Comparison of ENCODE assay signal across 8 mouse cellular contexts in the genomic region with DNA sequence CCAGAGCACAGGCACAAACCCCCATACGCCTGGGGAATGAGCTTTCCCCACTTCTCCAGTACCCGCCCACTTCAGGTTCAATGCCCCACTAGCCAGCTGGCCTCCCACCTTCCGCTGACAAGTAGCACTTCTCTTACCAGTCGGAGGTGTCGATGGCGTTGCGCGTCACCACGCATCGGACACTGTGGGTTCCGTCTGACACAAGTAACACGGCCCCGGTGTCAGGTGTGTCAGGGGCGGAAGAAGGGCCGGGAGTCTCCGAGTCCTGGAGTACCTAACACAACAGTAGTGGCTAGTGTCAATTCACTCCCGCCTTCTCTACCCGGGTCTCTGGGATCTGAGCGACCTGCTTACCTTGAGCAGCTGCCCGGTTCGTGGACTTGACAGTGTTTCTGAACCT. TPM values are rescaled to one million over a fixed set of nuclear protein-coding genes. Genes with fewer than 3 reads are reported as not detected.
DNase-seq lines count a peak whose midpoint lies in the region; ATAC-seq lines count a peak whose summit lies in the region.

No protein-coding gene starts in this region.

- H3K4me2 ChIP-seq in kidney, embryonic 14.5 days (replicated peaks; ENCODE audit: low read depth, low read length), result peak overlapping the region; percentile 82
- H3K4me2 ChIP-seq in forebrain, embryonic 11.5 days (ENCODE audit: low read depth, low read length, severe bottlenecking), result peak overlapping the region; percentile 93
- peak overlapping the region; percentile 93 for H3K4me2 ChIP-seq in lung, embryonic 16.5 days (ENCODE audit: low read depth, low read length)

- no peaks in the 10 kb centered on the region for H3K9me3 ChIP-seq in kidney, embryonic 14.5 days (ENCODE audit: control insufficient read depth, low read length)
- H3K9me3 ChIP-seq in forebrain, embryonic 11.5 days (ENCODE audit: control insufficient read depth, low read length), result no peaks in the 10 kb centered on the region
- no peaks in the 10 kb centered on the region for H3K9me3 ChIP-seq in lung, embryonic 16.5 days (ENCODE audit: control insufficient read depth, low read length)

- WGBS in kidney, embryonic 14.5 days, result 0% methylated on average over 21 of the region's 21 CpGs
- under 1% methylated on average over 21 of the region's 21 CpGs for WGBS in forebrain, embryonic 11.5 days
- WGBS in lung, embryonic 16.5 days, result under 1% methylated on average over 21 of the region's 21 CpGs

- DNase-seq in kidney, adult 18-20 months, result no peak
- peak; percentile 60 for DNase-seq in MN1 (ENCODE audit: low spot score)
- peak; percentile 78 for DNase-seq in forebrain, embryonic 11.5 days (ENCODE audit: low spot score)
- DNase-seq in kidney, postnatal 10 days, result peak; percentile 71
- DNase-seq in right cerebral cortex, adult 2 months (ENCODE audit: low spot score in 2 of 2), result peak; percentile 67 to 76
- DNase-seq in cerebellum, adult 9-10 months, result no peak

- H3K4me1 ChIP-seq in kidney, embryonic 14.5 days (ENCODE audit: control insufficient read depth, insufficient read depth, low read length), result peaks cover 15% of the 10 kb centered on the region
- peaks cover 8% of the 10 kb centered on the region for H3K4me1 ChIP-seq in forebrain, embryonic 11.5 days (replicated peaks; ENCODE audit: control insufficient read depth, insufficient read depth, low read length)
- H3K4me1 ChIP-seq in lung, embryonic 16.5 days (replicated peaks; ENCODE audit: control insufficient read depth, insufficient read depth, low read length), result peaks cover 15% of the 10 kb centered on the region

- peak overlapping the region; percentile 63 for H3K9ac ChIP-seq in kidney, embryonic 14.5 days (ENCODE audit: low read depth, low read length)
- peak overlapping the region; percentile 70 for H3K9ac ChIP-seq in forebrain, embryonic 11.5 days (ENCODE audit: low read length)
- peak overlapping the region; percentile 77 for H3K9ac ChIP-seq in lung, embryonic 16.5 days (ENCODE audit: low read length)

- peak; percentile 58 for ATAC-seq in kidney, embryonic 14.5 days (ENCODE audit: low FRiP score, low TSS enrichment)
- no peak; the same call in 1 of the 2 replicates for ATAC-seq in forebrain, embryonic 11.5 days (replicated peaks; ENCODE audit: low FRiP score)
- ATAC-seq in lung, embryonic 16.5 days (ENCODE audit: low read depth), result peak; percentile 62

- H3K36me3 ChIP-seq in kidney, embryonic 14.5 days (ENCODE audit: control insufficient read depth, insufficient read depth, low read length), result peaks cover 42% of the 10 kb centered on the region
- peaks cover 6% of the 10 kb centered on the region; the same call in 1 of the 2 replicates for H3K36me3 ChIP-seq in forebrain, embryonic 11.5 days (ENCODE audit: control insufficient read depth, insufficient read depth, low read length)
- peaks cover 11% of the 10 kb centered on the region for H3K36me3 ChIP-seq in lung, embryonic 16.5 days (ENCODE audit: control insufficient read depth, insufficient read depth, low read length)

- H3K27me3 ChIP-seq in kidney, embryonic 14.5 days (ENCODE audit: control insufficient read depth, insufficient read depth, low read length), result no peaks in the 10 kb centered on the region
- H3K27me3 ChIP-seq in forebrain, embryonic 11.5 days (ENCODE audit: control insufficient read depth, insufficient read depth, low read length), result no peaks in the 10 kb centered on the region
- H3K27me3 ChIP-seq in lung, embryonic 16.5 days (ENCODE audit: control insufficient read depth, insufficient read depth, low read depth, low read length), result no peaks in the 10 kb centered on the region

- peak overlapping the region; percentile 90; the same call in 1 of the 2 replicates for H3K27ac ChIP-seq in kidney, embryonic 14.5 days (ENCODE audit: low read depth, low read length)
- H3K27ac ChIP-seq in forebrain, embryonic 11.5 days (ENCODE audit: low read depth, low read length), result peak overlapping the region; percentile 84; the same call in 1 of the 2 replicates
- peak overlapping the region; percentile 94 for H3K27ac ChIP-seq in lung, embryonic 16.5 days (ENCODE audit: low read length)

- H3K4me3 ChIP-seq in kidney, embryonic 14.5 days (ENCODE audit: low read length), result peak overlapping the region; percentile 47
- peak overlapping the region; percentile 66 for H3K4me3 ChIP-seq in forebrain, embryonic 11.5 days (ENCODE audit: low read depth, low read length)
- H3K4me3 ChIP-seq in lung, embryonic 16.5 days (ENCODE audit: low read length), result peak overlapping the region; percentile 83

RNA-seq across cellular contexts. Expression of gene Acd, which starts 0.3 kb away (rescaled TPM):
- 50.3 and 62.0 TPM in 2 replicates for polyA plus RNA-seq in kidney, embryonic 14.5 days (2014; fragmentation: Nextera tagmentation; extraction: Ambion mirVana)
- 76.9 and 83.6 TPM in 2 replicates for polyA plus RNA-seq in forebrain, embryonic 11.5 days (2014; fragmentation: Nextera tagmentation; extraction: Ambion mirVana)
- 69.1 and 71.3 TPM in 2 replicates for polyA plus RNA-seq in lung, embryonic 16.5 days (2015; fragmentation: Nextera tagmentation; extraction: Ambion mirVana)

RNA-seq across cellular contexts. Expression of gene Pard6a, which starts 0.4 kb away (rescaled TPM):
- 15.6 and 16.1 TPM in 2 replicates for polyA plus RNA-seq in kidney, embryonic 14.5 days (2014; fragmentation: Nextera tagmentation; extraction: Ambion mirVana)
- polyA plus RNA-seq in forebrain, embryonic 11.5 days (2014; fragmentation: Nextera tagmentation; extraction: Ambion mirVana), result 24.9 and 25.1 TPM in 2 replicates
- polyA plus RNA-seq in lung, embryonic 16.5 days (2015; fragmentation: Nextera tagmentation; extraction: Ambion mirVana), result 15.2 and 17.6 TPM in 2 replicates

RNA-seq across cellular contexts. Expression of gene 4933405L10Rik, which starts 6.9 kb away (rescaled TPM):
- polyA plus RNA-seq in kidney, embryonic 14.5 days (2014; fragmentation: Nextera tagmentation; extraction: Ambion mirVana), result 0.16 TPM in 1 of 2 replicates, not detected in the other
- 0.36 TPM in 1 of 2 replicates, not detected in the other for polyA plus RNA-seq in forebrain, embryonic 11.5 days (2014; fragmentation: Nextera tagmentation; extraction: Ambion mirVana)
- polyA plus RNA-seq in lung, embryonic 16.5 days (2015; fragmentation: Nextera tagmentation; extraction: Ambion mirVana), result 0.19 TPM in 1 of 2 replicates, not detected in the other

RNA-seq across cellular contexts. Expression of gene Enkd1, which starts 7.4 kb away (rescaled TPM):
- polyA plus RNA-seq in kidney, embryonic 14.5 days (2014; fragmentation: Nextera tagmentation; extraction: Ambion mirVana), result 33.0 and 36.2 TPM in 2 replicates
- 43.0 and 44.4 TPM in 2 replicates for polyA plus RNA-seq in forebrain, embryonic 11.5 days (2014; fragmentation: Nextera tagmentation; extraction: Ambion mirVana)
- polyA plus RNA-seq in lung, embryonic 16.5 days (2015; fragmentation: Nextera tagmentation; extraction: Ambion mirVana), result 23.0 and 27.0 TPM in 2 replicates

RNA-seq across cellular contexts. Expression of gene Carmil2, which starts 14.5 kb away (rescaled TPM):
- 0.33 and 0.65 TPM in 2 replicates for polyA plus RNA-seq in kidney, embryonic 14.5 days (2014; fragmentation: Nextera tagmentation; extraction: Ambion mirVana)
- polyA plus RNA-seq in forebrain, embryonic 11.5 days (2014; fragmentation: Nextera tagmentation; extraction: Ambion mirVana), result 1.8 and 2.0 TPM in 2 replicates
- polyA plus RNA-seq in lung, embryonic 16.5 days (2015; fragmentation: Nextera tagmentation; extraction: Ambion mirVana), result 0.58 and 0.79 TPM in 2 replicates

Comparison
In these comparisons a context has a peak if more than half of its experiments do, and no peak if none do; other contexts are left out.
1. DNase-seq: peak in MN1 (single experiment), forebrain, embryonic 11.5 days (single experiment), kidney, postnatal 10 days (single experiment) and right cerebral cortex, adult 2 months (2 of 2); none in kidney, adult 18-20 months (single experiment) and cerebellum, adult 9-10 months (single experiment).
2. Peak in every context shown above with its lines, with median percentiles within 50 percentile points of each other: H3K27ac ChIP-seq, H3K4me2 ChIP-seq, H3K4me3 ChIP-seq and H3K9ac ChIP-seq.